Mouse (Mus musculus) lung, adult 10 weeks (tissue): ENCODE data around the gene Hist1h2bh. TPM values are rescaled to one million over a fixed set of nuclear protein-coding genes. Genes with fewer than 3 reads are reported as not detected.

Source experiments
- polyA plus RNA-seq: library from polyadenylated mRNA; stranded (reverse); fragments of 350-450 nt; fragmentation: Illumina TruSeq; extraction: RNeasy Lipid Tissue Mini Kit (QIAGEN cat#74804); gene quantifications from one replicate; pipeline ENCODE4 v1.2.3, GENCODE M21; 2014; ENCODE audit warnings: low read depth, low replicate concordance; ENCODE audit not compliant: insufficient read depth

Hist1h2bh gene
- 0.28 TPM for polyA plus RNA-seq

GRCm38 (mm10) chr13:23542999-23543607 is at the start of gene Hist1h2bh:
TSS of gene Hist1h2bh (minus strand) at chr13:23543392.

GRCm38 (mm10) chr13:23581408-23582218 is 38.4 kb upstream of the Hist1h2bh start, which contains the start of gene Hist1h4d:
TSS of gene Hist1h4d (plus strand) at chr13:23581598.

GRCm38 (mm10) chr13:23575271-23575851 is 32.2 kb upstream of the Hist1h2bh start, which contains the start of gene Hist1h3d:
TSS of gene Hist1h3d (plus strand) at chr13:23575763.

GRCm38 (mm10) chr13:23573898-23574524 is 30.8 kb upstream of the Hist1h2bh start, which contains the start of the genes Hist1h2bf and Hist1h2ad:
TSS of gene Hist1h2bf (minus strand) at chr13:23574196.
TSS of gene Hist1h2ad (plus strand) at chr13:23574381.

GRCm38 (mm10) chr13:23571022-23571503 is 27.9 kb upstream of the Hist1h2bh start, which contains the start of the genes Hist1h2ae and Hist1h2bg:
TSS of gene Hist1h2ae (minus strand) at chr13:23571220.
TSS of gene Hist1h2bg (plus strand) at chr13:23571396.

GRCm38 (mm10) chr13:23561883-23562659 is 18.9 kb upstream of the Hist1h2bh start, which contains the start of gene Hist1h3e:
TSS of gene Hist1h3e (minus strand) at chr13:23562369.

GRCm38 (mm10) chr13:23552962-23553361 is 9.8 kb upstream of the Hist1h2bh start, which contains the start of gene Hist1h1d:
TSS of gene Hist1h1d (plus strand) at chr13:23553262.

GRCm38 (mm10) chr13:23551146-23551834 is 8.1 kb upstream of the Hist1h2bh start, which contains the start of gene Hist1h4f:
TSS of gene Hist1h4f (minus strand) at chr13:23551648.

GRCm38 (mm10) chr13:23543965-23544786 is 984 bp upstream of the Hist1h2bh start, which contains the start of gene Hist1h3f:
TSS of gene Hist1h3f (plus strand) at chr13:23544052.

GRCm38 (mm10) chr13:23535137-23536075 is 7.8 kb downstream of the Hist1h2bh start, which contains the start of gene Hist1h3g:
TSS of gene Hist1h3g (plus strand) at chr13:23535422.

GRCm38 (mm10) chr13:23533560-23534367 is 9.4 kb downstream of the Hist1h2bh start, which contains the start of gene Hist1h2af:
TSS of gene Hist1h2af (plus strand) at chr13:23533906.

GRCm38 (mm10) chr13:23530901-23531875 is 12.0 kb downstream of the Hist1h2bh start, which contains the start of gene Hist1h4h:
TSS of gene Hist1h4h (plus strand) at chr13:23531050.

